Mouse (Mus musculus) leukemia stem cell, adult 10-12 weeks (primary cell): ENCODE data around the gene Arsj. TPM values are rescaled to one million over a fixed set of nuclear protein-coding genes. Genes with fewer than 3 reads are reported as not detected.

ENCODE experiments used
- polyA plus RNA-seq: library from polyadenylated mRNA; stranded (reverse); fragments of >175 nt; gene quantifications from 2 replicates; pipeline ENCODE4 v1.2.3, GENCODE M21; 2012; ENCODE audit warnings: low replicate concordance

Arsj gene
- not detected in 2 replicates for polyA plus RNA-seq

DNA sequence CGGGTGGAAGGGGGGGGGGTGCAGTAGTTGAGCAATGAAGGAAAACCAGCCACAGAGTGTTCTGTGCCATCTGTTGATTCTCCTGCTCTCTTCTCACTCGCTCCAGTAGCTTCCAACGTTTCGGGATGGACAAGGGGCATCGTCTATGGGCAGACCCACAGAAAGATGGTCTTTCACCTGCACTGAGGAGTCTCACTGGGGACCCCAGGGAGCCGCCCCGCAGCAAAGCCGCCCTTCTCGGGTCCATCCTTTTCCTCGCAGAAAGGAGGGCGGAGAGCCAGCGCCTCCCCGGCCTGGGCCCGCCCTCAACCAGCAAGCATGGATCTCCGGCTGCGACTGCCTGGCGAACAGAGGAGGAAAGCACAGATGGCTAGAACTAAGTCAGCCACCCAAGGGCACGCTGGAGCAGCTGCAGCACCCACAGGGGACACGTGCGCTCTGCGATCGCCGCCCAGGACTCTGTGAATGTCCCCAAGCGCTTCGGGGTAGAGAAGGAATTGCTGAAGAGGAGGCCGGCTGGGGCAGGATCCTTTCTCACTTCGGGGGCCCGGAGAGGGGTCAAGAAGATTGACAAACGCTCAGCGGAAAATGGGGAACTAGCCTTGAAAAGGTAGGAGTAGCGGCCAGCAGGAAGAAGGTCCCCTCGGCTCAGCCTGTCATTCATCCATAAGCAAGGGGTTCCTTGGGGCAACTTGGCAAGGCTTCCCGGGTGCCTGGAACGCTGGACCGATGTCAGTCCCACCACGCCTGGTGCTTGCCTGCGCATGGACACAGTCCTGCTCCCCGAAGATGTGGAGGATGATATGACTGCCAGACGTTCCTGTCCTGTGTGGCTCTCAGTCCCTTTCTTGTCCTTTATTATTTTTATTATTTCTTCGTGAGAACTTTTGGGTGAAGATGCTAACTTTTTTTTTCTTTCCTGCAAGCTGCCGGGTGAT lies at the start of gene Arsj:
Gene Arsj (plus strand): TSS at position 117 of the 938 bp plus-strand sequence.

Other genes with a start within 250 kb of the Arsj start
- 10.1 and 17.5 TPM in 2 replicates for gene Camk2d, start 232.6 kb downstream of the Arsj start, polyA plus RNA-seq